Mouse (Mus musculus): ENCODE data around the gene Pgpep1l. TPM values are rescaled to one million over a fixed set of nuclear protein-coding genes. Genes with fewer than 3 reads are reported as not detected.
"Not testable (repeated sequence)": the region's sequence is repeated elsewhere in the genome, so short reads cannot be mapped to it uniquely, and the experiment has no call there.

Gene Pgpep1l
- total RNA-seq, 2 experiments from 2014 or later, result 0.32 TPM; not detected in 1

- DNase-seq (ENCODE audit: low spot score in 2 of 2), result no peak
Observed at GRCm38 (mm10) chr7:68283776-68284175, 19.7 kb upstream of the Pgpep1l start.

GRCm38 (mm10) chr7:68283133-68283520 lies 19.1 kb upstream of the Pgpep1l start:
- DNase-seq (ENCODE audit: low spot score in 2 of 2), result not testable (repeated sequence)

GRCm38 (mm10) chr7:68282304-68283132 lies 18.5 kb upstream of the Pgpep1l start:
- no peak for DNase-seq (ENCODE audit: low spot score in 2 of 2)

GRCm38 (mm10) chr7:68281341-68281740 lies 17.3 kb upstream of the Pgpep1l start:
- no peak for DNase-seq (ENCODE audit: low spot score in 2 of 2)

GRCm38 (mm10) chr7:68280352-68280869 lies 16.4 kb upstream of the Pgpep1l start:
- DNase-seq (ENCODE audit: low spot score in 2 of 2), result no peak

GRCm38 (mm10) chr7:68279481-68279880 lies 15.4 kb upstream of the Pgpep1l start:
- DNase-seq (ENCODE audit: low spot score in 2 of 2), result no peak

- no peak for DNase-seq (ENCODE audit: low spot score in 2 of 2)
Observed at GRCm38 (mm10) chr7:68278908-68279307, 14.9 kb upstream of the Pgpep1l start.

GRCm38 (mm10) chr7:68278385-68278784 lies 14.4 kb upstream of the Pgpep1l start:
- no peak for DNase-seq (ENCODE audit: low spot score in 2 of 2)

GRCm38 (mm10) chr7:68277897-68278270 lies 13.9 kb upstream of the Pgpep1l start:
- DNase-seq (ENCODE audit: low spot score in 2 of 2), result no peak

GRCm38 (mm10) chr7:68277054-68277896 lies 13.2 kb upstream of the Pgpep1l start:
- DNase-seq (ENCODE audit: low spot score in 2 of 2), result no peak

- no peak for DNase-seq (ENCODE audit: low spot score in 2 of 2)
Observed at GRCm38 (mm10) chr7:68275838-68276731, 12.1 kb upstream of the Pgpep1l start.

- not testable (repeated sequence) for DNase-seq (ENCODE audit: low spot score in 2 of 2)
Observed at GRCm38 (mm10) chr7:68275445-68275837, 11.4 kb upstream of the Pgpep1l start.

- no peak for DNase-seq (ENCODE audit: low spot score in 2 of 2)
Observed at GRCm38 (mm10) chr7:68274951-68275350, 10.9 kb upstream of the Pgpep1l start.

- DNase-seq (ENCODE audit: low spot score in 2 of 2), result no peak
Observed at GRCm38 (mm10) chr7:68274218-68274617, 10.2 kb upstream of the Pgpep1l start.

GRCm38 (mm10) chr7:68273515-68273914 lies 9.5 kb upstream of the Pgpep1l start, which contains the start of gene Fam169b:
Fam169b (plus strand) TSS chr7:68273839.
- no peak for DNase-seq (ENCODE audit: low spot score in 2 of 2)

GRCm38 (mm10) chr7:68272607-68273006 lies 8.6 kb upstream of the Pgpep1l start:
- DNase-seq (ENCODE audit: low spot score in 2 of 2), result no peak

- DNase-seq (ENCODE audit: low spot score in 2 of 2), result no peak
Observed at GRCm38 (mm10) chr7:68271816-68272215, 7.8 kb upstream of the Pgpep1l start.

GRCm38 (mm10) chr7:68270551-68270950 lies 6.5 kb upstream of the Pgpep1l start:
- DNase-seq (ENCODE audit: low spot score in 2 of 2), result no peak

GRCm38 (mm10) chr7:68266691-68267090 lies 2.7 kb upstream of the Pgpep1l start:
- DNase-seq (ENCODE audit: low spot score in 2 of 2), result no peak

GRCm38 (mm10) chr7:68265391-68265790 lies 1.4 kb upstream of the Pgpep1l start:
- DNase-seq (ENCODE audit: low spot score in 2 of 2), result no peak

GRCm38 (mm10) chr7:68264531-68264930 lies 498 bp upstream of the Pgpep1l start:
- no peak for DNase-seq (ENCODE audit: low spot score in 2 of 2)

All from adrenal gland, adult 18-20 months (tissue).